Mouse (Mus musculus): ENCODE measurements around the gene Ddr2. TPM values are rescaled to one million over a fixed set of nuclear protein-coding genes. Genes with fewer than 3 reads are reported as not detected.
A peak's percentile ranks its signal among the peaks of the same experiment; 100 is the strongest.

Ddr2 gene
- total RNA-seq (2021) = 10 to 100 TPM; 23.8 to 24.3 TPM

GRCm38 (mm10) chr1:170110516-170111332, at the start of gene Ddr2:
Gene Ddr2, minus strand, starts transcription at chr1:170110762.
- DNase-seq = peak; percentile 82

- no peak for DNase-seq
Measured at GRCm38 (mm10) chr1:170159707-170160106, 49.1 kb upstream of the Ddr2 start.

- DNase-seq = no peak
Measured at GRCm38 (mm10) chr1:170155761-170156160, 45.2 kb upstream of the Ddr2 start.

- no peak for DNase-seq
Measured at GRCm38 (mm10) chr1:170155298-170155697, 44.7 kb upstream of the Ddr2 start.

- DNase-seq = no peak
Measured at GRCm38 (mm10) chr1:170153986-170154385, 43.4 kb upstream of the Ddr2 start.

GRCm38 (mm10) chr1:170152552-170152951, 42.0 kb upstream of the Ddr2 start:
- DNase-seq = no peak

GRCm38 (mm10) chr1:170150870-170151269, 40.3 kb upstream of the Ddr2 start:
- DNase-seq = no peak

- no peak for DNase-seq
Measured at GRCm38 (mm10) chr1:170149756-170150155, 39.2 kb upstream of the Ddr2 start.

GRCm38 (mm10) chr1:170148536-170148935, 38.0 kb upstream of the Ddr2 start:
- DNase-seq = no peak

GRCm38 (mm10) chr1:170147651-170148448, 37.3 kb upstream of the Ddr2 start:
- DNase-seq = no peak

GRCm38 (mm10) chr1:170145606-170146005, 35.0 kb upstream of the Ddr2 start:
- DNase-seq = no peak

GRCm38 (mm10) chr1:170142256-170142871, 31.8 kb upstream of the Ddr2 start:
- no peak for DNase-seq

GRCm38 (mm10) chr1:170141626-170142025, 31.1 kb upstream of the Ddr2 start:
- DNase-seq = no peak

GRCm38 (mm10) chr1:170136351-170137009, 25.9 kb upstream of the Ddr2 start:
- peak; percentile 82 for DNase-seq

GRCm38 (mm10) chr1:170134264-170134663, 23.7 kb upstream of the Ddr2 start:
- DNase-seq = no peak

GRCm38 (mm10) chr1:170130962-170131361, 20.4 kb upstream of the Ddr2 start:
- DNase-seq = no peak

GRCm38 (mm10) chr1:170124644-170125043, 14.1 kb upstream of the Ddr2 start:
- no peak for DNase-seq

GRCm38 (mm10) chr1:170113616-170114015, 3.1 kb upstream of the Ddr2 start:
- no peak for DNase-seq

- no peak for DNase-seq
Measured at GRCm38 (mm10) chr1:170112261-170112660, 1.7 kb upstream of the Ddr2 start.

- peak; percentile 7 for DNase-seq
Measured at GRCm38 (mm10) chr1:170111651-170112226, 1.2 kb upstream of the Ddr2 start.

GRCm38 (mm10) chr1:170109776-170110515, 616 bp downstream of the Ddr2 start:
- peak; percentile 11 for DNase-seq
